Mouse (Mus musculus): ENCODE measurements at regions not wholly inside any gene's neighbourhood (a gene's known extent, or its start where the extent isn't known, plus 50 kb on each side); places are given as distances from the start of the nearest gene placed in this dataset.

DNA sequence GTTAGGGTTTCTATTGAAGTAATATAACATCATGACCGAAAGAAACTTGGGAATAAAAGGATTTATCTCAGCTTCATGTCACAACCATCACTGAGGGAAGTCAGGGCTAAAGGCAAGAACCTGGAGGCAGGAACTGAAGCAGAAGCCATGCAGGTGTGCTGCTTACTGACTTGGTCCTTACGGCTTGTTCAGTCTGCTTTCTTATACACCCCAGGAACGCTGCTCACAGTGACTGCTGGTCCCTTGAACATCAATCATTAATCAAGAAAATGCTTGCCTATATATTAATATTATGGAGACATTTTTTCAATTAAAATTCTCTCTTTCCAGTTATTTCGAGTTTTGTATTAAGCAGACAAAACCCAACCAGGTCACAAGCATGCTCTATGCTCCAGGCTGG is 58.5 kb upstream of the Armc2 start:
- WGBS, result 81% methylated on average over 4 of the region's 4 CpGs
- H3K4me3 ChIP-seq (replicated peaks; ENCODE audit: low read depth, low read length), result no peak overlapping the region
- no peaks in the 10 kb centered on the region for H3K36me3 ChIP-seq (ENCODE audit: control insufficient read depth, insufficient read depth, low read length)
- H3K9me3 ChIP-seq (ENCODE audit: control insufficient read depth, low read length), result no peaks in the 10 kb centered on the region
- no peaks in the 10 kb centered on the region for H3K27me3 ChIP-seq (ENCODE audit: control insufficient read depth, insufficient read depth, low read length)
- H3K4me1 ChIP-seq (ENCODE audit: control insufficient read depth, insufficient read depth, low read length), result peaks cover under 1% of the 10 kb centered on the region; the same call in 1 of the 2 replicates
- no peak overlapping the region for H3K4me2 ChIP-seq (ENCODE audit: low read length)
- no peak for DNase-seq
- H3K9ac ChIP-seq (replicated peaks; ENCODE audit: low read length), result no peak overlapping the region
- no peak for ATAC-seq (ENCODE audit: low FRiP score, low TSS enrichment)
- H3K27ac ChIP-seq (replicated peaks; ENCODE audit: low read depth, low read length), result no peak overlapping the region

DNA sequence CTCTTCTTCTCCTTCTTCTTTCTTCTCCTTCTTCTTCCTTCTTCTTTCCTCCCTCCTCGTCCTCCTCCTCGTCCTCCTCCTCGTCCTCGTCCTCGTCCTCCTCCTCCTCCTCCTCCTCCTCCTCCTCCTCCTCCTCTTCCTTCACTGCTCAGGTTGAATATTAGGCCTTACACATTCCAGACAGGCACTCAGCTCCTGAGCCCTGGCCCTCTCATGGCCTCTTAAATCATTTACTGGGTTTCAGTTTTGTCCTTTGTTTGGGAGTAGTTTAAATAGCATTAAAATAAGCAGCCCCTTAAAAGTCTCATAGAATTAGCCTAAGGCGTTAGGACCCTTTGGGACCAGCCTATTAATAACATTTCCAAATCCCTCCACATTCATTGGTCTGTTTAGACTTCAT is 57.3 kb upstream of the Armc2 start:
- no peak overlapping the region for H3K9ac ChIP-seq (replicated peaks; ENCODE audit: low read length)
- no peaks in the 10 kb centered on the region for H3K9me3 ChIP-seq (ENCODE audit: control insufficient read depth, low read length)
- H3K4me2 ChIP-seq (ENCODE audit: low read length), result no peak overlapping the region
- H3K36me3 ChIP-seq (ENCODE audit: control insufficient read depth, insufficient read depth, low read length), result no peaks in the 10 kb centered on the region
- no peak for ATAC-seq (ENCODE audit: low FRiP score, low TSS enrichment)
- DNase-seq, result no peak
- peaks cover 11% of the 10 kb centered on the region for H3K4me1 ChIP-seq (ENCODE audit: control insufficient read depth, insufficient read depth, low read length)
- no peak overlapping the region for H3K27ac ChIP-seq (replicated peaks; ENCODE audit: low read depth, low read length)
- 88% methylated on average over 6 of the region's 6 CpGs for WGBS
- no peaks in the 10 kb centered on the region for H3K27me3 ChIP-seq (ENCODE audit: control insufficient read depth, insufficient read depth, low read length)
- H3K4me3 ChIP-seq (replicated peaks; ENCODE audit: low read depth, low read length), result no peak overlapping the region

DNA sequence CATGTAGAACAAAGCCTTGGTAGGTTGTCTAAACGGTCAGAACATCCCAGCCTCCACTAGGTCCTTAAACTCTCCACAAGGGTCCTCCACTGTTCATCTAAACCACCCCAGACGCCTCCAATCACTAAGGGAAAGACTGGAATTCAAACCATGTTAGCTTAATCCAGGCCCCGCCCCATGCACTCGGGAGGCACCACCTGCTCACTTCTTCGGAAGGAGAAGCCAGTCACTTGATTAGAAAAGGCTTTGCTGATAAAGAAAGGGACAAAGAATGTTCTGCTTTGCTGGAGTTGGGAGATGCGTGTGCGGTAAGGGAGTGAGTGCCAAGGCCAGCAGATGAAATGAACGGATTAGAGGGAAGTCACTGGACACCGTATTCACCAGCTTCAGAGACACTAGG is 54.5 kb upstream of the Armc2 start:
- H3K4me2 ChIP-seq (ENCODE audit: low read length), result no peak overlapping the region
- ATAC-seq (ENCODE audit: low FRiP score, low TSS enrichment), result no peak
- H3K4me3 ChIP-seq (replicated peaks; ENCODE audit: low read depth, low read length), result no peak overlapping the region
- H3K4me1 ChIP-seq (ENCODE audit: control insufficient read depth, insufficient read depth, low read length), result peaks cover 11% of the 10 kb centered on the region
- no peaks in the 10 kb centered on the region for H3K27me3 ChIP-seq (ENCODE audit: control insufficient read depth, insufficient read depth, low read length)
- H3K27ac ChIP-seq (replicated peaks; ENCODE audit: low read depth, low read length), result no peak overlapping the region
- no peak for DNase-seq
- 13% methylated on average over 9 of the region's 9 CpGs for WGBS
- no peaks in the 10 kb centered on the region for H3K36me3 ChIP-seq (ENCODE audit: control insufficient read depth, insufficient read depth, low read length)
- H3K9me3 ChIP-seq (ENCODE audit: control insufficient read depth, low read length), result no peaks in the 10 kb centered on the region
- no peak overlapping the region for H3K9ac ChIP-seq (replicated peaks; ENCODE audit: low read length)

DNA sequence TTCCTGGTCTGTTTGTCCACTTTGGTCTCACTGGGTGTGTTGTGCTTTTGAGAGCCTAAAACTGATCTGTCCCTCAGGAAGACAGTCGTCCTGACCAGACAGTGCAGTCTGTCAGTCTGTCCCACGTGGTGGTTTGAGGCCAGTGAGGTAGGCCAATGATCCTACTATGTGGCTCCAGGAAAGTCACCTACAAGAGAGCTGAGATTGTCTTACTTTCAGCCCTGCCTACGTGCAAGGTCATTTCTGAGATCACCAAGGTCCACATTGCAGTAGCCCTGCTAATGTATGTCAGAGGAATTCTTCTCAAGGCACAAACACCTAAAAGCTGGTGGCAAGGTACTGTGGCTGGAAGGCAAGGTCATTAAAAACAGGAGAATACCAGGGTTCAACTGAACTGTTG is 53.9 kb upstream of the Armc2 start:
- Histone ChIP-seq H3K4me2 (ENCODE audit: low read length) (no peak overlapping the region), H3K27me3 (ENCODE audit: control insufficient read depth, insufficient read depth, low read length) (no peaks in the 10 kb centered on the region), H3K9me3 (ENCODE audit: control insufficient read depth, low read length) (no peaks in the 10 kb centered on the region), H3K36me3 (ENCODE audit: control insufficient read depth, insufficient read depth, low read length) (no peaks in the 10 kb centered on the region), H3K4me1 (ENCODE audit: control insufficient read depth, insufficient read depth, low read length) (peaks cover 11% of the 10 kb centered on the region), H3K9ac (replicated peaks; ENCODE audit: low read length) (no peak overlapping the region), H3K4me3 (replicated peaks; ENCODE audit: low read depth, low read length) (no peak overlapping the region), H3K27ac (replicated peaks; ENCODE audit: low read depth, low read length) (no peak overlapping the region)
- 36% methylated on average over 3 of the region's 3 CpGs for WGBS
- no peak for DNase-seq
- ATAC-seq (ENCODE audit: low FRiP score, low TSS enrichment), result no peak

DNA sequence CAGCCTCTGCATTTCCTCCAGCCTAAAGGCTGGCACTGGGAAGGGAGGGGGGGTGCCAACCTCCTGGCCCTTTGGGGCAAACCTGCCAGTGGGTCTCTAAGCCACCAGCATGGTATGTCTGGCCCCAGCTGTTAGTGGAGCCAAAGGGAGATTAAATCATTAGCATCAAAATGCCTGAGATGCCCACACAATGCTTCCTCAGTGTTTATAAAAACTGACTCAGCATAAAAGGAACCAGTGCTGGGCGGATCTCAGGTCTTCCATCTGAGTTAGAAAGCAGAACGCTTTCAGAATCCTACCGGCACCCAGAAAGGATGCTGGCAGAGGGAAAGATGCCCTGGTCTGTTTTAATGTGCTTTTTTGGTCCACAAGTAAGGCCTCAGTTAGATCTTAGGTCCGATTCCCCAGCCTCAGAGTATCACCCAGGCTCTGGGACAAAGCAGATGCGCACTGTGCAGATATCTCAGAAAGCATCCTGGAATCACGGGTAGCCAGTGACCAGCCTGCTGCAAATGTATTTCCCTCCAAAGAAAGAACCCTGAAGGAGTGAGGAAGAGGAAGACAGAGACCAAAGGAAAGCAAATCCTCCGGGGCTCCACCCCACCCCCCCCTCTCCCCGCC is 53.3 kb upstream of the Armc2 start:
- 0 out of 2 replicates have a peak overlapping the region, but pooled peaks have one; percentile 27 for H3K27ac ChIP-seq (replicated peaks; ENCODE audit: low read depth, low read length)
- DNase-seq, result peak; percentile 74
- no peak overlapping the region for H3K9ac ChIP-seq (replicated peaks; ENCODE audit: low read length)
- no peaks in the 10 kb centered on the region for H3K9me3 ChIP-seq (ENCODE audit: control insufficient read depth, low read length)
- H3K4me3 ChIP-seq (replicated peaks; ENCODE audit: low read depth, low read length), result no peak overlapping the region
- peak overlapping the region; percentile 17; the same call in 1 of the 2 replicates for H3K4me2 ChIP-seq (ENCODE audit: low read length)
- H3K36me3 ChIP-seq (ENCODE audit: control insufficient read depth, insufficient read depth, low read length), result no peaks in the 10 kb centered on the region
- 6% methylated on average over 8 of the region's 8 CpGs for WGBS
- H3K27me3 ChIP-seq (ENCODE audit: control insufficient read depth, insufficient read depth, low read length), result no peaks in the 10 kb centered on the region
- ATAC-seq (ENCODE audit: low FRiP score, low TSS enrichment), result peak; percentile 80
- peaks cover 11% of the 10 kb centered on the region for H3K4me1 ChIP-seq (ENCODE audit: control insufficient read depth, insufficient read depth, low read length)

DNA sequence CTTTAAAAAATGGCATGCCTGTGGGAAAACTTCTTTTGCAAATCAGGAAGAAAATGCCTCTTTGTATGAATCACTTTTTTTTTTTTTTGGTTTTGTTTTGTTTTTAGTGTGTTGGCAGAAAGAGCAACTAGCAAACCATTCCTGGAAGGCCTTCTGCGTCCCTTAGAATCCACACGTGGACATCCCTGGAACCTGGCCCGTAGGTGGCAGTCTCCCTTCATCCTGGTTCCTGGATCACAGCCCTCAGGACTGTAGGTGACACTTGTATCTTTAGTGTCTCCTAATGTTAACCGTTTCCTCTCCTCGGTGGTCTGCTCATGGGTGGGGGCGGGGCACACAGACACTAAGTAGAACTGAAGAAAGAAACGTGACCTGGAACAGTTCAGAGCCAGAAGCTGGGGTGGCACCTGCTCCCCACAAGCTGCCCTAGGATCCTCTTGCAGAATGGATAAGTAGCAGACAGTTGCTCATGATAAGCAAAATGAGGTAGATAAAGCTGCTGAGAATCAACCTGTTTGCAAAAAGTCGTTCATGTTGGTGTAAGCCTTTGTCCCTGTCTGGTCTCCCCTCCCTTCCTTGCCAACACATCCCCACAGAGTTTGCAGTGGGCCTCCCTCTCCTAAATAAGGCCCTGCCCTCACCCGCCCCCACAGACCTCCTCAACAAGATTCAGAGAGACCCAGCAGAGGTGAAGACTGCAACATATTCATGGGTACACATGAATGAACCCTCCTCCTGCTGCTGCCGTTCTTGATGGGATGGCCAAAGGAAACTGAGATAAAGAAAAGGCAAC is 52.6 kb upstream of the Armc2 start:
- ATAC-seq (ENCODE audit: low FRiP score, low TSS enrichment), result peak; percentile 49; the same call in 1 of the 2 replicates
- Histone ChIP-seq H3K4me1 (ENCODE audit: control insufficient read depth, insufficient read depth, low read length) (peaks cover 11% of the 10 kb centered on the region), H3K27ac (replicated peaks; ENCODE audit: low read depth, low read length) (0 out of 2 replicates have a peak overlapping the region, but pooled peaks have one; percentile 20), H3K27me3 (ENCODE audit: control insufficient read depth, insufficient read depth, low read length) (no peaks in the 10 kb centered on the region), H3K4me3 (replicated peaks; ENCODE audit: low read depth, low read length) (no peak overlapping the region), H3K36me3 (ENCODE audit: control insufficient read depth, insufficient read depth, low read length) (no peaks in the 10 kb centered on the region), H3K4me2 (ENCODE audit: low read length) (no peak overlapping the region), H3K9ac (replicated peaks; ENCODE audit: low read length) (no peak overlapping the region), H3K9me3 (ENCODE audit: control insufficient read depth, low read length) (no peaks in the 10 kb centered on the region)
- peak; percentile 57 for DNase-seq
- WGBS, result 21% methylated on average over 10 of the region's 10 CpGs

DNA sequence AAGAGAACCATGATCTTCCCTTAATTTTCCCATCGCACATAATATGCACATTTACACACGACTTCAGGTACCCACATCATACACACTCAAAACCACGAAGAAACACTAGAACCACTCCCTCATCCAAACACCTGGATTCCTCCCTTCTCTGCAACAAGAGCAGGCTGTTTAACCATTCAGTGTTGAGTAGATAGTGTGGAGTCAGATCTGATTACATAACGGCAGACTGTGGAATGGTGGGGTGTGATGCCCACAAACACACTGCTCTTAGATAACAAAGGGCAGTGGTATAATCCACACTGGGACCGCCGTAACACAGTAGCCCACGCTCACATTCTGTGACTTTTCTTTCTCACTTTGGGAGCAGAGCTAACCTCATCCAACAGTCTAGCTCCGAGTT is 51.5 kb upstream of the Armc2 start:
- ATAC-seq (ENCODE audit: low FRiP score, low TSS enrichment) (no peak), DNase-seq (no peak)
- no peak overlapping the region for H3K27ac ChIP-seq (replicated peaks; ENCODE audit: low read depth, low read length)
- H3K4me3 ChIP-seq (replicated peaks; ENCODE audit: low read depth, low read length), result no peak overlapping the region
- H3K36me3 ChIP-seq (ENCODE audit: control insufficient read depth, insufficient read depth, low read length), result no peaks in the 10 kb centered on the region
- no peak overlapping the region for H3K4me2 ChIP-seq (ENCODE audit: low read length)
- H3K9ac ChIP-seq (replicated peaks; ENCODE audit: low read length), result no peak overlapping the region
- peaks cover 11% of the 10 kb centered on the region for H3K4me1 ChIP-seq (ENCODE audit: control insufficient read depth, insufficient read depth, low read length)
- H3K27me3 ChIP-seq (ENCODE audit: control insufficient read depth, insufficient read depth, low read length), result no peaks in the 10 kb centered on the region
- H3K9me3 ChIP-seq (ENCODE audit: control insufficient read depth, low read length), result no peaks in the 10 kb centered on the region
- 92% methylated on average over 8 of the region's 8 CpGs for WGBS

DNA sequence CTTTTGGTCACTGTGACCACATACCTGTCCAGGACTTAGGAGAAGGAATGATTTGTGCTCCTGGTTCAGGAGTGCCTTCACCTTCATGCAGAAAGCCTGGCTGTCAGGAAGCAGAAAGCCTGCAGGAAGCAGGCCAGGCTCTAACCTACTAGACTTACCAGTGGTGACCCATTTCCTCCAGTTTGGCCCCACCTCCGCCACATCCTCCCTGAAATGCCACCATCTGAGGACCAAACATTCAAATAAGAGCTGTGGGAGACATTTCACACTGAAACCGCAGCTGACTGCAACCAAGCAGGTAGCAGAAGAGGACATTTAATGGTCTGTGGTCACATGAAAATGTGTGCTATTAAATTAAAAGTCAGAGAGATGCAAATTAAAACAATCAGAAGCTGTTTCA is 50.3 kb upstream of the Armc2 start:
- no peak overlapping the region for H3K4me2 ChIP-seq (ENCODE audit: low read length)
- no peak overlapping the region for H3K27ac ChIP-seq (replicated peaks; ENCODE audit: low read depth, low read length)
- no peak for ATAC-seq (ENCODE audit: low FRiP score, low TSS enrichment)
- no peaks in the 10 kb centered on the region for H3K9me3 ChIP-seq (ENCODE audit: control insufficient read depth, low read length)
- peaks cover 11% of the 10 kb centered on the region for H3K4me1 ChIP-seq (ENCODE audit: control insufficient read depth, insufficient read depth, low read length)
- WGBS, result 90% methylated on average over 2 of the region's 2 CpGs
- no peak for DNase-seq
- no peak overlapping the region for H3K4me3 ChIP-seq (replicated peaks; ENCODE audit: low read depth, low read length)
- no peak overlapping the region for H3K9ac ChIP-seq (replicated peaks; ENCODE audit: low read length)
- H3K36me3 ChIP-seq (ENCODE audit: control insufficient read depth, insufficient read depth, low read length), result no peaks in the 10 kb centered on the region
- H3K27me3 ChIP-seq (ENCODE audit: control insufficient read depth, insufficient read depth, low read length), result no peaks in the 10 kb centered on the region

All from midbrain, embryonic 14.5 days (tissue).